Mouse (Mus musculus) lung, adult 2 months (tissue): ENCODE measurements around the gene Gk5. TPM values are rescaled to one million over a fixed set of nuclear protein-coding genes. Genes with fewer than 3 reads are reported as not detected.
A peak's percentile ranks its signal among the peaks of the same experiment; 100 is the strongest.
"Not testable (repeated sequence)": the region's sequence is repeated elsewhere in the genome, so short reads cannot be mapped to it uniquely, and the experiment has no call there.

Experiments
- DNase-seq: peaks from one replicate; pipeline ENCODE4 v3.0.0; 2022
- H3K4me1 ChIP-seq: fragments of 200-500 bp; 2 replicates; pipeline ENCODE4 v1.6.1; 2011; ENCODE audit warnings: low read length; ENCODE audit not compliant: control insufficient read depth, insufficient read depth
- H3K4me3 ChIP-seq: fragments of 200-500 bp; replicated peaks from 2 replicates; pipeline ENCODE3; 2011; ENCODE audit warnings: low read depth, mild to moderate bottlenecking, control low read depth, low read length; ENCODE audit errors: extremely low read depth
- CTCF ChIP-seq: fragments of 200-500 bp; IDR thresholded peaks from 2 replicates; pipeline ENCODE4 v1.5.1; 2011; ENCODE audit warnings: mild to moderate bottlenecking, low read length, control low read depth; ENCODE audit not compliant: insufficient read depth
- POLR2A ChIP-seq: fragments of 200-500 bp; IDR thresholded peaks from 2 replicates; pipeline ENCODE4 v1.6.1; 2011; ENCODE audit warnings: low read depth, mild to moderate bottlenecking, control low read depth, low read length, borderline replicate concordance; ENCODE audit errors: extremely low read depth
- WGBS: fragments of 180-500 bp; shearing (Covaris S2); methylation state at CpG from one replicate; pipeline ENCODE4 v1.1.7; 2018; 5-methylcytosine and 5-hydroxymethylcytosine counted together
- polyA plus RNA-seq: library from polyadenylated mRNA; depleted of rRNA; stranded (reverse); fragments of >200 nt; gene quantifications from 2 replicates; pipeline ENCODE4 v1.2.3, GENCODE M21; 2012

The Gk5 gene
- polyA plus RNA-seq, 1 experiment = 3.0 TPM

- Histone ChIP-seq H3K4me3 (no peak overlapping the region), H3K4me1 (no peaks in the 10 kb centered on the region)
- 72% methylated on average over 7 of the region's 7 CpGs for WGBS
- TF ChIP-seq CTCF (no peak), POLR2A (no peak)
- no peak for DNase-seq
Observed at GRCm38 (mm10) chr9:96140931-96141330, 21.8 kb downstream of the Gk5 start.

- 72% methylated on average over 6 of the region's 6 CpGs for WGBS
- no peak for DNase-seq
- Histone ChIP-seq H3K4me3 (no peak overlapping the region), H3K4me1 (no peaks in the 10 kb centered on the region)
- TF ChIP-seq POLR2A (no peak), CTCF (no peak)
Observed at GRCm38 (mm10) chr9:96142499-96142898, 23.3 kb downstream of the Gk5 start.

GRCm38 (mm10) chr9:96143633-96144032 is 24.5 kb downstream of the Gk5 start:
- no peak for DNase-seq
- no peak for TF ChIP-seq POLR2A
- no peak for TF ChIP-seq CTCF
- Histone ChIP-seq H3K4me3 (no peak overlapping the region), H3K4me1 (no peaks in the 10 kb centered on the region)
- WGBS = 93% methylated on average over 4 of the region's 4 CpGs

GRCm38 (mm10) chr9:96144883-96145282 is 25.7 kb downstream of the Gk5 start:
- H3K4me3 ChIP-seq = no peak overlapping the region
- no peak for DNase-seq
- H3K4me1 ChIP-seq = no peaks in the 10 kb centered on the region
- no peak for TF ChIP-seq POLR2A
- no peak for TF ChIP-seq CTCF

GRCm38 (mm10) chr9:96152801-96153200 is 33.6 kb downstream of the Gk5 start:
- Histone ChIP-seq H3K4me1 (no peaks in the 10 kb centered on the region), H3K4me3 (no peak overlapping the region)
- WGBS = 90% methylated on average over 7 of the region's 7 CpGs
- no peak for DNase-seq
- TF ChIP-seq POLR2A (no peak), CTCF (no peak)

- no peak overlapping the region for H3K4me3 ChIP-seq
- 29% methylated on average over 4 of the region's 4 CpGs for WGBS
- H3K4me1 ChIP-seq = no peaks in the 10 kb centered on the region
- no peak for DNase-seq
- TF ChIP-seq POLR2A = no peak
- TF ChIP-seq CTCF = no peak
Observed at GRCm38 (mm10) chr9:96158431-96158830, 39.3 kb downstream of the Gk5 start.

- no peak for TF ChIP-seq POLR2A
- no peak for TF ChIP-seq CTCF
- WGBS = 70% methylated on average over 3 of the region's 3 CpGs
- DNase-seq = no peak
- Histone ChIP-seq H3K4me1 (no peaks in the 10 kb centered on the region), H3K4me3 (no peak overlapping the region)
Observed at GRCm38 (mm10) chr9:96159047-96159446, 39.9 kb downstream of the Gk5 start.

- Histone ChIP-seq H3K4me3 (no peak overlapping the region), H3K4me1 (no peaks in the 10 kb centered on the region)
- WGBS = 89% methylated on average over 3 of the region's 3 CpGs
- TF ChIP-seq POLR2A = no peak
- no peak for TF ChIP-seq CTCF
- DNase-seq = no peak
Observed at GRCm38 (mm10) chr9:96160767-96161166, 41.6 kb downstream of the Gk5 start.

GRCm38 (mm10) chr9:96162421-96162820 is 43.3 kb downstream of the Gk5 start:
- no peak overlapping the region for H3K4me3 ChIP-seq
- DNase-seq = no peak
- WGBS = 78% methylated on average over 5 of the region's 5 CpGs
- H3K4me1 ChIP-seq = no peaks in the 10 kb centered on the region
- no peak for TF ChIP-seq CTCF
- no peak for TF ChIP-seq POLR2A

- DNase-seq = no peak
- Histone ChIP-seq H3K4me3 (no peak overlapping the region), H3K4me1 (no peaks in the 10 kb centered on the region)
- TF ChIP-seq POLR2A (no peak), CTCF (no peak)
- 92% methylated on average over 7 of the region's 7 CpGs for WGBS
Observed at GRCm38 (mm10) chr9:96163443-96163842, 44.3 kb downstream of the Gk5 start.

- 97% methylated on average over 15 of the region's 15 CpGs for WGBS
- not testable (repeated sequence) for H3K4me3 ChIP-seq, H3K4me1 ChIP-seq, DNase-seq
Observed at GRCm38 (mm10) chr9:96163983-96164382, 44.8 kb downstream of the Gk5 start.

GRCm38 (mm10) chr9:96167168-96167585 is 48.0 kb downstream of the Gk5 start:
- 42% methylated on average over 5 of the region's 5 CpGs for WGBS
- peak; percentile 68 for DNase-seq
- TF ChIP-seq POLR2A = no peak
- peak; percentile 79 for TF ChIP-seq CTCF
- Histone ChIP-seq H3K4me3 (no peak overlapping the region), H3K4me1 (no peaks in the 10 kb centered on the region)
